Mouse (Mus musculus) embryonic fibroblast, embryonic 13.5 days (primary cell): ENCODE measurements around the gene U2surp.

Source experiments
- CTCF ChIP-seq: IDR thresholded peaks from 2 replicates; pipeline ENCODE4 v1.5.1; 2011; ENCODE audit warnings: mild to moderate bottlenecking, control low read depth, low read length, moderate library complexity, borderline replicate concordance; ENCODE audit not compliant: insufficient read depth
- POLR2A ChIP-seq: IDR thresholded peaks from 2 replicates; pipeline ENCODE4 v1.6.1; 2011; ENCODE audit warnings: low read depth, mild to moderate bottlenecking, control low read depth, low read length, moderate library complexity

- no peak for TF ChIP-seq CTCF
- TF ChIP-seq POLR2A, result no peak
Observed at GRCm38 (mm10) chr9:95478443-95478842, 33.4 kb downstream of the U2surp start.
